Mouse (Mus musculus): ENCODE measurements around the gene Slc2a3. TPM values are rescaled to one million over a fixed set of nuclear protein-coding genes. Genes with fewer than 3 reads are reported as not detected.
"Not testable (repeated sequence)": the region's sequence is repeated elsewhere in the genome, so short reads cannot be mapped to it uniquely, and the experiment has no call there.

The Slc2a3 gene
- total RNA-seq, 2 experiments from 2014 or later: 7.5 to 19.4 TPM

DNA sequence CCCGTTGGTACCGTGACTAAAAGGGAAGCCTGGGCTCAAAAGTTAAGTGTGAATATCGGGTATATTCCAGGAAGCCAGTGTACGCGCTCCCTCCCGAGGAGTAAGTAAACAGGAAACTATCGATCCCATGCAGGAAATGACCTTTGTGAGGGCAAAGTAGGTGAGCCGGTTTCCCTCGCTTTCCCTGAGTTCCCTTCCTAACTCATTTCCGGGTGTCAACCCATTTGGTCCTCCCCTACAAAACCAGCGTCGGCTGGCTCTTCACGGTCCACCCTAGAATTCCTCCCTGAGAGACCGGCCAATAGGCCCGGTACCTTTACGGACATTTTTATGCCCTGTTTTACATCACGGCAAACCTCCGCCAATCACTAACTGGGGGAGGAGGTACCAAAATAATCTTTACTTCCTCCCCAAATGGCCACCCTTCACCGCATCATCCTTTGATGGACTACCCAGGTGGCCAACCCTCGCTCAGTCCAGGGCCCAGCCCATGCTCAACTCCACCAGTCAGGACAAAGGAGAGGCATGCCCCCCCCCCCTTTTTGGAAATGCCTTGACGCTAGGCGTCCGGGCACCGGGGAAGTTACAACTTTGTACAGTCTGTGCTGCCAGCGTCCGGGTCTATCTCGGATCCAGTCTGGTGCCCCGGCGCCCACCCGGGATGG is 9.3 kb upstream of the Slc2a3 start:
- ATAC-seq (replicated peaks; ENCODE audit: low FRiP score, poor library complexity, severe bottlenecking): peak; percentile 91

DNA sequence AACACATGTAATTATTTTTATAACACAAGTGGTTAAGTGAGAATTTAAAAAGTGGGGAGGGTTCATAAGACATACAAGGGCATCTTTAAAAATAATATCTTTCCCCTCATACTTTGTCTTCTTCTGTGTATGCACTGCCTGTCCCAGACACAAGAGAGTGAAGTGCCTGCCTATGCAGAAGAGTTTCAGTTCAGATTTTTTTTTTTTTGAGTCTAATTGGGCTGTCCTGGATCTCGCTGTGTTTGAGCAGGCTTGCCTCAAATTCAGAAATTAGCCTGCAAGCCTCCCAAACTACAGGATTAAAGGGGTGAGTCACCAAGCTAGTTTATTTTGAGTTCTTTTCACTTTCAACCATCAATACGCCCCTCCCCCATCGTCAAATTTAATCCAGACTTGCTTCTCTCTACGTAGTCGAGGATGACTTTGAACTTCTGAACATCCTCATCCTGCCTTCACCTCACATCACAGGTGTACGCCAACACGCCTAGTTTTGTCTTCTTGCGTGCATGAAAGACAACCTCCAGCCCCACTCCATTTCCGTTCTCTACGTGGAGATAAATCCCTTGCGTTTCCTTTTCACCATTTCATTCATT is 8.7 kb upstream of the Slc2a3 start:
- no peak; the same call in 1 of the 2 replicates for ATAC-seq (replicated peaks; ENCODE audit: low FRiP score, poor library complexity, severe bottlenecking)

- ATAC-seq (replicated peaks; ENCODE audit: low FRiP score, poor library complexity, severe bottlenecking): peak; percentile 84
These were observed 3.0 kb upstream of the Slc2a3 start for GRCm38 (mm10) chr6:122804418-122804817.

- ATAC-seq (replicated peaks; ENCODE audit: low FRiP score, poor library complexity, severe bottlenecking): peak; percentile 71
These were observed 518 bp upstream of the Slc2a3 start for GRCm38 (mm10) chr6:122801801-122802514.

DNA sequence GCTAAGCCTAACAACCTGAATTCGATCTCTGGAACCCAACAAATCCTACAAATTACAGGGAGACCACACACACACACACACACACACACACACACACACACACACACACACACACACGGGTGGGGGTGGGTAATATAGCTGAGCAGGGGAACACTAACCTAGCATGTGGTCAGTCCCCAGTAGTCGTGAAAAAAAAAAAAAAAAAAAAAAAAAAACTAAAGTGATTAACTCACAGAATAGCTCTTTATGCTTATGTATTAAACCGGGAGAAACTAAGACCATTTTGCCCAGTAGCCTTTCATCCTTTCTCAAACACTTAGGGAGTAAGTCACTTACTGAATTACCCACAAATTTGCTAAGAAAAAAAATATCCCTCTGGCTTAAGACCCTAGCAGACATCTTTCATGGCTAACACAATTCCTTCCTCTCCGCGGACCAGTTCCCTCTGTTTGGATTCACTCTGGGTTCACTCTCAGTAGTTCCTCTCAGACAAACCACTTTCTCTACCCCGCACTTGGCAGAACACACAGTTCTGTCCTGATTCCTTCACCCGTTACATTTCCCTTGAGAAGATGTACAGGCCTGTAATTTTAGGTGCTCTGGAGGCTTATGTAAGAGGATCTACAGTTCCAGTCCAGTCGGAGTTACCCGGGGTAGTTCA is 670 bp downstream of the Slc2a3 start:
- ATAC-seq (replicated peaks; ENCODE audit: low FRiP score, poor library complexity, severe bottlenecking): peak; percentile 18; the same call in 1 of the 2 replicates

- ATAC-seq (replicated peaks; ENCODE audit: low FRiP score, poor library complexity, severe bottlenecking): no peak
These were observed 6.0 kb downstream of the Slc2a3 start for GRCm38 (mm10) chr6:122795254-122795935.

DNA sequence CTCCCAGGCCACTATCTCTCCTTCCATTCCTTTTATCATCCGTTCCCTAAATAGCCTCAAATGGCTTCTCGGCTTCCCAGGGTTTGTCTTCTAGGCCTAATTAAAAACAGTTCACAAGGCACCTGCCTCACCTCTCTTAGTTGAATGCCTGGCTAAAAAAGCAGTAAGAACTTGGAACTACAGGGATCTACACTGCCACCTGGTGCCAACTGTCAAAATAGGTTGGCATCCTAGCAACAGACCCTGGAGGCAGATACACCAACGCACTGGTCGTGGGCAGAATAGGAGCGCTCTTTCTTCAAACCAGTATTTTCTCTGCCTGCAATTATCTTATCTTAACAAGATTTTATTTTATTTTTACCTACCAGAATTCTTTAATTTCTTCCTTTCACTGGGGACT is 15.2 kb downstream of the Slc2a3 start:
- ATAC-seq (replicated peaks; ENCODE audit: low FRiP score, poor library complexity, severe bottlenecking): no peak

GRCm38 (mm10) chr6:122784866-122785265 is 16.6 kb downstream of the Slc2a3 start:
- ATAC-seq (replicated peaks; ENCODE audit: low FRiP score, poor library complexity, severe bottlenecking): no peak

DNA sequence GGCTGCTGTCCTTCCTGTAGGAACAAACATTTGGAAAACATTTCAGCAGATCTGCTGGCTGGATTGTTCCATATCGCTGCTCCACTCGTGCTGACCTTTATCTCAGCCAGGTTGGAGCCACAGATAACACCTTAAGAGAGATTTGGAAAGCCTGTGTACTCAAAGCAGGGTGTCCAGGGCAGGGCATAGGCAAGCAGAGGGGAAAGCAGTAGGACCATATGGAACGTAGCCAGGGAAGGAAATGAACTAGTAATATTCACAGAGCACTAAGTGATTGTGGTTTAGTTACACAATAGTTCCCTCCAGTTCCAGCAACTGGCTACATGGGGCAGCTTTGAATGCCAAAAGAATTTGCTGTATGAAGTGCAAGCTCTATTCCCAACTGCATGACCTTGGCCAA is 19.3 kb downstream of the Slc2a3 start:
- ATAC-seq (replicated peaks; ENCODE audit: low FRiP score, poor library complexity, severe bottlenecking): no peak

- no peak for ATAC-seq (replicated peaks; ENCODE audit: low FRiP score, poor library complexity, severe bottlenecking)
These were observed 20.3 kb downstream of the Slc2a3 start for GRCm38 (mm10) chr6:122781167-122781566.

- ATAC-seq (replicated peaks; ENCODE audit: low FRiP score, poor library complexity, severe bottlenecking): no peak
These were observed 21.5 kb downstream of the Slc2a3 start for GRCm38 (mm10) chr6:122779916-122780315.

DNA sequence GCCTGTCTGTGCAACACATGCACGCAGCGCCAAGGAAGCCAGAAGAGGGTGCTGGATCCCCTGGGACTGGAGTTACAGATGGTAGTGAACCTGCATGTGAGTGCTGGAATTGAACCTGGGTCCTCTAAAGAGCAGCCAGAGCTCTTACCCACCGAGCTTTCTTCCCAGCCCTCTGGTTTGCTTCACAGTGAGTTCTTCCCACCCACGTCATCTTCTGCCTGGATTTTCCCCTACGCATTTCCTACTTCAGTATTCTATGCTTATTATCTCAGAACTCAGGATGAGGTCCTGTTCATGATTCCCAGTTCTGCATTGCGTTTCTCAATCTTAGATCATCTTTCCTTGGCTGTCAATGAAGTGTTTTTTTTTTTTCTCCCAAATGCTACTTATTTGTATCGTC is 25.4 kb downstream of the Slc2a3 start:
- no peak for ATAC-seq (replicated peaks; ENCODE audit: low FRiP score, poor library complexity, severe bottlenecking)

DNA sequence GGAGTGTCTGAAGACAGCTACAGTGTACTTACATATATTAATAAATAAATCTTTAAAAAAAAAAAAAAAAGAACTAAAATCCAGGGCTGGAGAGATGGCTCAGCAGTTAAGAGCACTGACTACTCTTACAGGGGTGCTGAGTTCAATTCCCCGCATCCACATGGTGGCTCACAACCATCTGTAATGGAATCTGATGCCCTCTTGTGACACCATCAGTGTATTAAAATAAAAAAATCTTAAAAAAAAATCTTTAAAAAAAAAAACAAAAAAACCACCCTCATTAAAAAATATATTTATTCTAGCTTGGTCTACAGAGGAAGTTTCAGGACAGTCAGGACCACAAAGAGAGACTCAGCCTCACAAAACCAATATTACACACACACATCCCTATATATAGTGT is 27.1 kb downstream of the Slc2a3 start:
- ATAC-seq (replicated peaks; ENCODE audit: low FRiP score, poor library complexity, severe bottlenecking): no peak

DNA sequence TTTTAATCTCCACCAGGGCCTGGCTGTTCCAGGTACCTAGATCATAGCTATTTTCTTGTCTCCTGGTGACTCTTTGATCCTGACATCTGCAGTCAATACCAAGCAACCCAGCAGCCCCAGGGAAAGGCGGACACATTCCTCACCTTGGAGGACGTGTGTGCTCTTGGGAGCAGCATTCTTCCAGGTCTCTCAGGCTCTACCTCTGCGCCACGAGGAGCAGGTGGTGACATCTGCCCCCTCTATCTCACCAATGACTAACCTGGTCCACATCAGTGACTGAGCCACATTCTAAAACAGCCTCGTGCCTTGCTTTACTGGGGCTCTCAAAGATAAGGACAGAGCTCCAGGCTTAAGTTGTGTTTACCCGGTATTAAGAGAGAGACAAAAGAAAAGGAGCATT is 28.7 kb downstream of the Slc2a3 start:
- ATAC-seq (replicated peaks; ENCODE audit: low FRiP score, poor library complexity, severe bottlenecking): no peak

- no peak for ATAC-seq (replicated peaks; ENCODE audit: low FRiP score, poor library complexity, severe bottlenecking)
These were observed 30.6 kb downstream of the Slc2a3 start for GRCm38 (mm10) chr6:122770760-122771315.

- no peak for ATAC-seq (replicated peaks; ENCODE audit: low FRiP score, poor library complexity, severe bottlenecking)
These were observed 31.4 kb downstream of the Slc2a3 start for GRCm38 (mm10) chr6:122769771-122770759.

- no peak for ATAC-seq (replicated peaks; ENCODE audit: low FRiP score, poor library complexity, severe bottlenecking)
These were observed 33.2 kb downstream of the Slc2a3 start for GRCm38 (mm10) chr6:122768256-122768655.

- not testable (repeated sequence) for ATAC-seq (replicated peaks; ENCODE audit: low FRiP score, poor library complexity, severe bottlenecking)
These were observed 34.4 kb downstream of the Slc2a3 start for GRCm38 (mm10) chr6:122767012-122767411.
